Mouse (Mus musculus): ENCODE data around the gene Mnat1.

Gene Mnat1

GRCm38 (mm10) chr12:73231552-73231951 is 108.0 kb downstream of the Mnat1 start:
- no peak for DNase-seq (ENCODE audit: low spot score)

GRCm38 (mm10) chr12:73232586-73232985 is 109.1 kb downstream of the Mnat1 start:
- DNase-seq (ENCODE audit: low spot score): no peak

- DNase-seq (ENCODE audit: low spot score): no peak
Observed at GRCm38 (mm10) chr12:73241960-73242359, 118.4 kb downstream of the Mnat1 start.

- no peak for DNase-seq (ENCODE audit: low spot score)
Observed at GRCm38 (mm10) chr12:73245687-73246086, 122.2 kb downstream of the Mnat1 start.

GRCm38 (mm10) chr12:73255006-73255405 is 131.5 kb downstream of the Mnat1 start:
- DNase-seq (ENCODE audit: low spot score): no peak

GRCm38 (mm10) chr12:73259269-73259668 is 135.8 kb downstream of the Mnat1 start:
- DNase-seq (ENCODE audit: low spot score): no peak

GRCm38 (mm10) chr12:73260339-73260738 is 136.8 kb downstream of the Mnat1 start:
- no peak for DNase-seq (ENCODE audit: low spot score)

- no peak for DNase-seq (ENCODE audit: low spot score)
Observed at GRCm38 (mm10) chr12:73265381-73265978, 142.0 kb downstream of the Mnat1 start.

- DNase-seq (ENCODE audit: low spot score): no peak
Observed at GRCm38 (mm10) chr12:73266597-73266996, 143.1 kb downstream of the Mnat1 start.

GRCm38 (mm10) chr12:73268497-73268896 is 145.0 kb downstream of the Mnat1 start:
- no peak for DNase-seq (ENCODE audit: low spot score)

- no peak for DNase-seq (ENCODE audit: low spot score)
Observed at GRCm38 (mm10) chr12:73269531-73269930, 146.0 kb downstream of the Mnat1 start.

GRCm38 (mm10) chr12:73269933-73270332 is 146.4 kb downstream of the Mnat1 start:
- DNase-seq (ENCODE audit: low spot score): no peak

GRCm38 (mm10) chr12:73274921-73275320 is 151.4 kb downstream of the Mnat1 start:
- DNase-seq (ENCODE audit: low spot score): no peak

- peak; percentile 87 for DNase-seq (ENCODE audit: low spot score)
Observed at GRCm38 (mm10) chr12:73286287-73287092, 163.0 kb downstream of the Mnat1 start, which contains the start of the genes Trmt5 and Slc38a6. TSS of gene Trmt5 (minus strand) at chr12:73286710. TSS of gene Slc38a6 (plus strand) at chr12:73286779.

- peak; percentile 14 for DNase-seq (ENCODE audit: low spot score)
Observed at GRCm38 (mm10) chr12:73287609-73288008, 164.1 kb downstream of the Mnat1 start.

GRCm38 (mm10) chr12:73288626-73289025 is 165.1 kb downstream of the Mnat1 start:
- no peak for DNase-seq (ENCODE audit: low spot score)

- no peak for DNase-seq (ENCODE audit: low spot score)
Observed at GRCm38 (mm10) chr12:73294884-73295283, 171.4 kb downstream of the Mnat1 start.

GRCm38 (mm10) chr12:73295505-73296140 is 172.1 kb downstream of the Mnat1 start:
- DNase-seq (ENCODE audit: low spot score): no peak

GRCm38 (mm10) chr12:73298621-73299020 is 175.1 kb downstream of the Mnat1 start:
- DNase-seq (ENCODE audit: low spot score): no peak

- DNase-seq (ENCODE audit: low spot score): no peak
Observed at GRCm38 (mm10) chr12:73300531-73300930, 177.0 kb downstream of the Mnat1 start.

GRCm38 (mm10) chr12:73304636-73305035 is 181.1 kb downstream of the Mnat1 start:
- no peak for DNase-seq (ENCODE audit: low spot score)

- no peak for DNase-seq (ENCODE audit: low spot score)
Observed at GRCm38 (mm10) chr12:73307750-73308149, 184.2 kb downstream of the Mnat1 start.

- DNase-seq (ENCODE audit: low spot score): no peak
Observed at GRCm38 (mm10) chr12:73308711-73309110, 185.2 kb downstream of the Mnat1 start.

All from c-Kit-positive CD71-positive TER-119-positive erythroid progenitor cells, embryonic 14.5 days (primary cell).